Mouse (Mus musculus) heart, embryonic 11.5 days (tissue): ENCODE results near the gene Kcnip4. TPM values are rescaled to one million over a fixed set of nuclear protein-coding genes. Genes with fewer than 3 reads are reported as not detected.

Source experiments
- ATAC-seq: fragments of 200-750 bp; cut with Nextera tagmentation; replicated peaks from 2 replicates; pipeline ENCODE4 v1.8.0; 2017; ENCODE audit warnings: moderate library complexity; ENCODE audit not compliant: insufficient number of reproducible peaks, low FRiP score, low TSS enrichment
- H3K27ac ChIP-seq: fragments of 300-500 bp; sonication (generic); 2 replicates; pipeline ENCODE4 v1.5.1; 2014; ENCODE audit warnings: mild to moderate bottlenecking, low read depth, low read length
- H3K27me3 ChIP-seq: fragments of 300-500 bp; sonication (generic); 2 replicates; pipeline ENCODE4 v1.6.1; 2014; ENCODE audit warnings: mild to moderate bottlenecking, low read length, mixed read lengths; ENCODE audit not compliant: control insufficient read depth, insufficient read depth
- H3K36me3 ChIP-seq: fragments of 300-500 bp; sonication (generic); 2 replicates; pipeline ENCODE4 v1.6.1; 2014; ENCODE audit warnings: mild to moderate bottlenecking, low read length, moderate library complexity, mixed read lengths; ENCODE audit not compliant: control insufficient read depth, insufficient read depth
- H3K4me1 ChIP-seq: fragments of 300-500 bp; sonication (generic); 2 replicates; pipeline ENCODE4 v1.6.1; 2014; ENCODE audit warnings: low read length; ENCODE audit not compliant: control insufficient read depth, insufficient read depth
- H3K4me2 ChIP-seq: fragments of 300-500 bp; sonication (generic); 2 replicates; pipeline ENCODE4 v1.6.1; 2014; ENCODE audit warnings: mild to moderate bottlenecking, moderate library complexity
- H3K4me3 ChIP-seq: fragments of 300-500 bp; sonication (generic); 2 replicates; pipeline ENCODE4 v1.5.1; 2014; ENCODE audit warnings: low read depth, low read length
- H3K9ac ChIP-seq: fragments of 300-500 bp; sonication (generic); 2 replicates; pipeline ENCODE4 v1.6.1; 2014; ENCODE audit warnings: mild to moderate bottlenecking, low read depth, low read length, moderate library complexity
- H3K9me3 ChIP-seq: fragments of 300-500 bp; sonication (generic); replicated peaks from 2 replicates; pipeline ENCODE4 v1.6.1; 2016; ENCODE audit warnings: low read length; ENCODE audit not compliant: control insufficient read depth
- WGBS: fragments of 180-500 bp; shearing (Covaris S2); extraction: QIAGEN DNeasy Blood & Tissue Kit; methylation state at CpG from one replicate; pipeline ENCODE4 v1.1.7; 2014; ENCODE audit not compliant: insufficient replicate concordance; 5-methylcytosine and 5-hydroxymethylcytosine counted together
- polyA plus RNA-seq: library from polyadenylated mRNA; unstranded; fragments of >200 nt; fragmentation: Nextera tagmentation; extraction: Ambion mirVana; gene quantifications from 2 replicates; pipeline ENCODE4 v1.2.1, GENCODE M21; 2014

Kcnip4 gene
- polyA plus RNA-seq, 1 experiment from 2014 or later, result 0.63 TPM

DNA sequence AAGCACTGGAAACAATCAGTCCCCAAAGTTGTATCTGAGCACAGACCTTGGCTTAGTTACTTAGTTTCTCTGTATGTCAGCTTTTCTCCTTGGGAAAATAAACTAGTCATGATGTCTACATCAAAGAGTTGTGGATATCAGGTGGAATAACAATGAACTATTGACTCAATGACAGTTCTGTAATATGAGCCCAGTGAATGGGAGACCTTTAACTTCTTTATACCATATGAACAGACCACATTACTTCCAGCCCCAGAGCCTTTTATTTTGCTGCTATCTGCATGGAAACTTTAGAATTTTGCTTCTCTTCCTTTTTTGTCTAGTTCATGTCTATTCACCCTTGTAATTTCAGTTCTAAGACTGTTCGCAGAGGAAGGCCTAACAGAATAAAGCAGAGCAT is 1011.4 kb downstream of the Kcnip4 start:
- no peak for ATAC-seq
- Histone ChIP-seq H3K27ac (no peak overlapping the region), H3K36me3 (no peaks in the 10 kb centered on the region), H3K4me1 (no peaks in the 10 kb centered on the region), H3K27me3 (no peaks in the 10 kb centered on the region), H3K4me3 (no peak overlapping the region), H3K9ac (no peak overlapping the region), H3K4me2 (no peak overlapping the region), H3K9me3 (no peaks in the 10 kb centered on the region)
- 82% methylated on average over 1 of the region's 1 CpGs for WGBS

DNA sequence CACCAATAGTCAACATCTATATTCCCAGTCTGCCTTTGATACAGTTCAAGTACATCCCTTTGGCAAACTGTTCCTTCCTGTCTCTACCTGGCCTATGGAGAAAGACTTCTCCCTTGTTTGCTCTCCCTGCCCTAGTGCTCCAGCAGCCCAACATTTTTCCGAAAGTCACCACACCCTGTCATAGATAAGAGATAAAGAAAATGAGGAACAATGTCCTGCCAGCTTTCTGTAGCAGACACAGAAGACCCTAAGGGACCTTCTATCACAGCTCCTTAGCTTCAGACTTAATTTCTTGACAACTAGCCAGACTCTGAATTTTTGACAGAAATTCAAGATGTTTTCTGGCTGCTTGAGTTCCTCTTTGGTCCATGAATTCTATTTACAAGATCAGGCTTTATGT is 1013.4 kb downstream of the Kcnip4 start:
- Histone ChIP-seq H3K9me3 (no peaks in the 10 kb centered on the region), H3K4me2 (no peak overlapping the region), H3K4me3 (no peak overlapping the region), H3K36me3 (no peaks in the 10 kb centered on the region), H3K9ac (no peak overlapping the region), H3K27ac (no peak overlapping the region), H3K27me3 (no peaks in the 10 kb centered on the region), H3K4me1 (no peaks in the 10 kb centered on the region)
- 15% methylated on average over 1 of the region's 1 CpGs for WGBS
- no peak for ATAC-seq

DNA sequence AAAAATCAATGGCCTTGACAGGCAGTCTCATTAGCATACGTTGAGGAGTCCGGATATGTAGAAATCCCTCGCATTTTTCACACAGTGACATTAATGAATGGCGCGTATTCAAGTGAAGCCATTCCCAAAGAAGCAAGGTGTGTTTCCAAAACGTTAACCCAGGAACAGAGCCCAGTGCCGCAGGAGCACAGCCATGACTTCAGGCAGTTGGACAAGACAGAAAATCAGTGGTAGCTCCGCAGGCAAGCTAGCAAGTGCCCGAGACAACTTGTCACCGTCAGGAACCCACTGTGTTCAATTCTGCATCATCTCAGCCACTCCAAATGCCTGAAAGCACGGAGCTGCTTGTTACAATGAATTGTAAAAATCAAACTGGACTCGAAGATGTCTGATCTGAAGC is 1014.5 kb downstream of the Kcnip4 start:
- Histone ChIP-seq H3K9ac (no peak overlapping the region), H3K4me1 (no peaks in the 10 kb centered on the region), H3K36me3 (no peaks in the 10 kb centered on the region), H3K27ac (no peak overlapping the region), H3K9me3 (no peaks in the 10 kb centered on the region), H3K4me3 (no peak overlapping the region), H3K27me3 (no peaks in the 10 kb centered on the region), H3K4me2 (no peak overlapping the region)
- 77% methylated on average over 12 of the region's 12 CpGs for WGBS
- no peak for ATAC-seq

DNA sequence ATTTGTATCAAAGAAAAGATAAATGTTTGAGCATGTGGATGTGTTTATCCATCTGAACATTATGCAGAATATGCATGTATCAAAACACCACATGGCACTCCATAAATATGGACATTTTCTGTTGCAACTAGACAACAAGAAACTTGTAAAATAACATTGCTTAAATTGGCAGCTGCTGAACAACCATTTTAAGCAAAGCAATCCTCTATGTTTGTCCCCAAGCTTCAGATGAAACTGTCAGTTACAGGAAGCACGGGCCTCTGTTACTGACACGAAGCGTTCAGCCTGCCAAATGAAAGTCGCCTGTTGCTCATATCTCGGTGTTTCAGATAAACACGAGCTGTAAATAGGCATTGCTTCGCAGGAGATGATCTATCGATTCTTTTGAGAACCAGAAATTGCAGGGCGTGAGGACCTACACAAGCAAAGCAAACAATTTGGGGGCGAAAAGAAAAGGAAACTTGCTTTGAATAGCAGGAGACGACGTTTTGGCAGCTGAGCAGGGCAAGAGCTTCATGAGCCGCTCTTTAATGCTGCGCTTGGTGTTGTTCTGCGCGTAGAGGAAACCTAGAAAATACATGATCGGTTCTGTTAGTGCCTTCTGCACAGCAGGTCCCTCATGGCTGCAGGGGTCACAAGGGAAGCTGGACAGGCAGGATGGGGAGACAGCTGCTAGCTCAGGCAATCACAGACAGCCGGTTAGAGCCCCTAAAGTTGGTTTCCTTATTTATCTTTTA is 1015.3 kb downstream of the Kcnip4 start:
- Histone ChIP-seq H3K9me3 (no peaks in the 10 kb centered on the region), H3K27me3 (no peaks in the 10 kb centered on the region), H3K36me3 (no peaks in the 10 kb centered on the region), H3K27ac (no peak overlapping the region), H3K9ac (no peak overlapping the region), H3K4me2 (peak overlapping the region; percentile 58), H3K4me1 (no peaks in the 10 kb centered on the region), H3K4me3 (no peak overlapping the region)
- ATAC-seq, result no peak
- WGBS, result 42% methylated on average over 18 of the region's 18 CpGs

DNA sequence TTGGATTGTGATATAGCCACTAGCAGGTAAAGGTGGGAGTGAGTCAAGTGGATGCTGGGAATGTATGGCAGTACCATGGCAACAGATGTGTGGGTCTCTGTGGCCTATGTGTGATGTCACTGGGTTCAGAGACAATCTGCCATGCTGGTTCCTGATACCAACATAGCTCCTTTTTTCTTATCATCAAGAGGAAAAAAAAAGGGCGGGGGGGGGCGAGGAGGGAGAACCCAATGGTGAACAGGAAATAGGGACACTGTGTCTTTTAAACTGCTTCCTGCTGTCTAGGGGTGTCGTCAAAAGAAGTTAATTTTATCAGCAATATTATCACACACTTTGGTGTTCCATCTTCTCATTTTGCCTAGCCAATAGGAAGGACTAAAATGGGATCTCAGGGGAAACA is 1021.6 kb downstream of the Kcnip4 start:
- Histone ChIP-seq H3K4me1 (no peaks in the 10 kb centered on the region), H3K9me3 (no peaks in the 10 kb centered on the region), H3K27ac (no peak overlapping the region), H3K36me3 (no peaks in the 10 kb centered on the region), H3K27me3 (no peaks in the 10 kb centered on the region), H3K4me2 (no peak overlapping the region), H3K9ac (no peak overlapping the region), H3K4me3 (no peak overlapping the region)
- 69% methylated on average over 3 of the region's 3 CpGs for WGBS
- ATAC-seq, result no peak

DNA sequence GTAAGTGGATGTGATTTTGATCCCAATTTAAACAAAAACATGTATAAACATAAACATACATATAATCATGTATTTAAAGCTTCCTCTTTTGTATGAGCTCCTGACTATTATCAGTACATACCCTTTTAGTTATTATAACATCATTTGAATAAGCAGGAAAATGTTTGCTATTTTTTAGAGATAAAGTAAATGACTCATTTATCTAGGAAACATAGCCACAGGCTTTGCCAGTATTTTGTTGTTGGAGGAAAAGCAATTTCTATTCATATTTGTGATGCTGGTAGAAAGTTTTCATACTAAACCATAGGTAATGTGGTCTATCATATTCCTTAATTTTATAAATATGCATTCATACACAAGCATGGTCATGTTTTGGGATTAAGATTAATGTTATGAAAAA is 1022.3 kb downstream of the Kcnip4 start:
- no peak overlapping the region for H3K9ac ChIP-seq
- no peaks in the 10 kb centered on the region for H3K36me3 ChIP-seq
- no peak overlapping the region for H3K4me3 ChIP-seq
- no peak overlapping the region for H3K27ac ChIP-seq
- no peaks in the 10 kb centered on the region for H3K9me3 ChIP-seq
- H3K4me2 ChIP-seq, result no peak overlapping the region
- no peaks in the 10 kb centered on the region for H3K27me3 ChIP-seq
- no peak for ATAC-seq
- no peaks in the 10 kb centered on the region for H3K4me1 ChIP-seq

DNA sequence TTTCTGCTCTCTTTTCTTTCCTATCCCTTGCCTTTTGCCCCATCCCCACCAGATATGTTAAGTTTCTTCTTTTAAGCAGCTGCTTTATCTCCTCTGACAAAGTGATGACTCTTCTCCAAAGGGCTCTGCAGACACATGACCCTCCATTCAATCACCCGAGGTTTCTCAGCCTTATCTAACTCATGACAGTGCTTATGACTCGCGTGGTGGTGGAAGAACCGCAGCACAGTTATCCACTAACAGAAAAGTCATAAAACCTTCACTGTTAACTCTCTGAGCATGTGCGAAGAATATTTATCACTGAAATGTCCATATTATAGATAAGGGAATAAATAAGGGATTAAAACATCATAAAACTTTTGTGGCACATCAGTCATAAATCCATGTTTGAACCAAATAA is 1024.5 kb downstream of the Kcnip4 start:
- H3K4me1 ChIP-seq, result no peaks in the 10 kb centered on the region
- no peak overlapping the region for H3K4me2 ChIP-seq
- no peaks in the 10 kb centered on the region for H3K36me3 ChIP-seq
- H3K9me3 ChIP-seq, result no peaks in the 10 kb centered on the region
- H3K9ac ChIP-seq, result no peak overlapping the region
- ATAC-seq, result no peak
- H3K27ac ChIP-seq, result no peak overlapping the region
- no peaks in the 10 kb centered on the region for H3K27me3 ChIP-seq
- H3K4me3 ChIP-seq, result no peak overlapping the region
- WGBS, result 32% methylated on average over 5 of the region's 5 CpGs

DNA sequence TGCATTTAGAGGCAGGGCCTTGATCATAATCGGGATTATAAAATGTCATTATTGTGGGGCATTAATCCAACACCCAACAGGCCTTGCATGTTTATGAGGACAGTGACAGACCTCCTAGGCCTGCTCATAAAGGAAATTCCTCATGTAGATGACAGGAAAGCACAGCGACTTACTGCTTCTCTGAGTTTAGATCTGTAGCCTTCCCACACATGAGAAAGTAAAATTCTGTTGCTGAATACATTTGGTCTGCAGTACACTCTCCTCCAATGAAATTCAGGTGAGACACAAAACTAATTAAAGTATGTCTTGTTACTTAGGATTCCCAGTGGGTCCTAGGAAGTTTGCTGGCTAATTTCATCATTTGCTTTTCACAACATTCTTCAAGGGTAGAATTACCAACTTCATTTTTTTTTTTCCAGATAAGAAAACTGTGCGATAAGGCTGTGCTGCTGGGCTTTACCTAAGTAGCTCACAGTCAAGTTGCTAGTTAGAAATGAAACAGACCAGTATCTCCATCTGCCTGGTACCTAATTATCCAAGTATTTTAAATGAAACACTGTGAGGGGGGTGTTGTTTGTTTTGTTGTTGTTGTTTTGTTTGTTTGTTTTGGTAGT is 1033.7 kb downstream of the Kcnip4 start:
- no peaks in the 10 kb centered on the region for H3K27me3 ChIP-seq
- no peaks in the 10 kb centered on the region for H3K36me3 ChIP-seq
- no peaks in the 10 kb centered on the region for H3K4me1 ChIP-seq
- H3K4me3 ChIP-seq, result no peak overlapping the region
- H3K9me3 ChIP-seq, result no peaks in the 10 kb centered on the region
- WGBS, result 66% methylated on average over 3 of the region's 3 CpGs
- H3K9ac ChIP-seq, result no peak overlapping the region
- H3K27ac ChIP-seq, result no peak overlapping the region
- H3K4me2 ChIP-seq, result no peak overlapping the region
- no peak for ATAC-seq
